Mouse (Mus musculus) stomach, postnatal 0 days (tissue): ENCODE results near the gene Ogn.

Experiments
- CTCF ChIP-seq: IDR thresholded peaks from 2 replicates; pipeline ENCODE4 v1.5.1; 2016; ENCODE audit warnings: antibody characterized with exemption, low read depth, mild to moderate bottlenecking, moderate library complexity
- EP300 ChIP-seq: optimal IDR thresholded peaks from 2 replicates; pipeline ENCODE3; 2016; ENCODE audit warnings: antibody characterized with exemption

- TF ChIP-seq CTCF, result no peak
- no peak for TF ChIP-seq EP300
Observed at GRCm38 (mm10) chr13:49586062-49586461, 21.8 kb upstream of the Ogn start.
